Mouse (Mus musculus) heart, embryonic 15.5 days (tissue): ENCODE measurements around the gene Ift80. TPM values are rescaled to one million over a fixed set of nuclear protein-coding genes. Genes with fewer than 3 reads are reported as not detected.

Experiments
- ATAC-seq: fragments of 200-750 bp; cut with Nextera tagmentation; replicated peaks from 2 replicates; pipeline ENCODE4 v1.8.0; 2017; ENCODE audit warnings: low read depth, moderate TSS enrichment; ENCODE audit not compliant: insufficient number of reproducible peaks, insufficient read depth, low FRiP score
- H3K27ac ChIP-seq: fragments of 300-500 bp; sonication (generic); 2 replicates; pipeline ENCODE4 v1.5.1; 2015; ENCODE audit warnings: mild to moderate bottlenecking, inconsistent platforms
- H3K27me3 ChIP-seq: fragments of 300-500 bp; sonication (generic); 2 replicates; pipeline ENCODE4 v1.6.1; 2015; ENCODE audit warnings: inconsistent platforms
- H3K36me3 ChIP-seq: fragments of 300-500 bp; sonication (generic); 2 replicates; pipeline ENCODE4 v1.6.1; 2015; ENCODE audit warnings: mild to moderate bottlenecking, inconsistent platforms
- H3K4me1 ChIP-seq: fragments of 300-500 bp; sonication (generic); replicated peaks from 2 replicates; pipeline ENCODE4 v1.6.1; 2015; ENCODE audit warnings: inconsistent platforms
- H3K4me2 ChIP-seq: fragments of 300-500 bp; sonication (generic); 2 replicates; pipeline ENCODE4 v1.6.1; 2015; ENCODE audit warnings: inconsistent platforms, mild to moderate bottlenecking, moderate library complexity
- H3K4me3 ChIP-seq: fragments of 300-500 bp; sonication (generic); 2 replicates; pipeline ENCODE4 v1.5.1; 2015; ENCODE audit warnings: mild to moderate bottlenecking, inconsistent platforms
- H3K9ac ChIP-seq: fragments of 300-500 bp; sonication (generic); 2 replicates; pipeline ENCODE4 v1.6.1; 2015; ENCODE audit warnings: mild to moderate bottlenecking, inconsistent platforms
- H3K9me3 ChIP-seq: fragments of 300-500 bp; sonication (generic); replicated peaks from 2 replicates; pipeline ENCODE4 v1.6.1; 2016; ENCODE audit warnings: inconsistent platforms
- WGBS: fragments of 180-500 bp; shearing (Covaris S2); methylation state at CpG from one replicate; pipeline ENCODE4 v1.1.7; 2015; ENCODE audit warnings: mixed read lengths; 5-methylcytosine and 5-hydroxymethylcytosine counted together
- microRNA counts: library from miRNA; unstranded; fragments of <30 nt; microRNA quantifications from one replicate; lab custom pipeline; 2016
- microRNA-seq: library from miRNA; unstranded; fragments of <30 nt; microRNA quantifications from one replicate; pipeline ENCODE4, GENCODE M21; 2016
- polyA plus RNA-seq: library from polyadenylated mRNA; unstranded; fragments of >200 nt; fragmentation: Nextera tagmentation; extraction: Ambion mirVana; gene quantifications from 2 replicates; pipeline ENCODE4 v1.2.1, GENCODE M21; 2015

The Ift80 gene
- polyA plus RNA-seq, 1 experiment from 2014 or later, result 8.4 TPM

DNA sequence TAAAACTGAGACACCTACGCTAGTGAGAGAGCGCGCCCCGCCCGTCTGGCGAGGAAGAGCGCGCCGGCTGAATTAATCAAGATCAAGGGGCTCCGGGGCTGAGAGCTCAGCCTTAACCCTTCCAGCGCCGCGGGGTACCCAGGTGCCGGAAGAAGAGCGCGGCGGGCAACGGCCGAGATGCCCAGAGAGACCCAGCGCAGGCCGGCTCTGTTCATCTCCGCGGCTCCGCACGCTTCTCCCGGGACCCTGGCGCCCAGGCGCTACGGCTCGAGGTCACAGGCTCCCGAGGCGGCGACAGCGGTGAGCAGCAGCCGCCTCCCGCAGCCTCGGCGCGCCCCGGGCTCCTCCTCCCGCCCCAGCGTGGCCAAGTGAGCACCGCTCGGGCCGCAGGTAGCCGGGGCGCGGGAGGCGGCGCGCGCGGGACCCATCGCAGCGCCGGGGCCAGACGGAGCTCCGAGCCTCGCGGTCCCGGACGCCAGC lies 135.1 kb downstream of the Ift80 start, which contains the start of gene 1110032F04Rik:
1110032F04Rik (plus strand) TSS at position 376 of the 480 bp plus-strand sequence.
- under 1% methylated on average over 62 of the region's 62 CpGs for WGBS
- peaks cover 28% of the 10 kb centered on the region for H3K27me3 ChIP-seq
- ATAC-seq, result peak; percentile 74
- peak within 1 kb of the TSS; percentile 100 for H3K4me2 ChIP-seq
- H3K9ac ChIP-seq, result peak within 1 kb of the TSS; percentile 66
- H3K4me1 ChIP-seq, result peaks cover 21% of the 10 kb centered on the region
- peak within 1 kb of the TSS; percentile 69 for H3K4me3 ChIP-seq
- H3K9me3 ChIP-seq, result no peaks in the 10 kb centered on the region
- H3K36me3 ChIP-seq, result no peaks in the 10 kb centered on the region
- H3K27ac ChIP-seq, result peak within 1 kb of the TSS; percentile 35; the same call in 1 of the 2 replicates

DNA sequence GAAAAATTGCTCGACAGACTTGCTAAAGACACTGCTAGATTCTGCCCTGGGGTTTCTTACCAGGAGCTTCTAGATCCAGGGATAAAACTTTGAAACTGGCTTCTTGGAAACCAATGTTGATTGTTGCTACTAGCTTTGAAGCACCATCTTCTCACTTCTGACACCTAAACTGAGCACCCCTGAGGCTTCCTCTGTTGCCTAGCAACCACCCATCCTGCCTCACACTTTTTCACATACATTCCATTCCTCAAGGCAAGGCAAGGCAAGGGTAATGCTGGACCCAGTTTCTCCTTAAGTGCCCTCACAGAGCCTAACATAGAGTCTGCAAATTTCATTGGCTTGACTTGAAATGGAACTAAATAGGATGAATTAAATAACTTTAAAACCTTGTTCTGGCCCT lies 152.0 kb downstream of the Ift80 start:
- ATAC-seq, result no peak
- H3K4me1 ChIP-seq, result no peaks in the 10 kb centered on the region

DNA sequence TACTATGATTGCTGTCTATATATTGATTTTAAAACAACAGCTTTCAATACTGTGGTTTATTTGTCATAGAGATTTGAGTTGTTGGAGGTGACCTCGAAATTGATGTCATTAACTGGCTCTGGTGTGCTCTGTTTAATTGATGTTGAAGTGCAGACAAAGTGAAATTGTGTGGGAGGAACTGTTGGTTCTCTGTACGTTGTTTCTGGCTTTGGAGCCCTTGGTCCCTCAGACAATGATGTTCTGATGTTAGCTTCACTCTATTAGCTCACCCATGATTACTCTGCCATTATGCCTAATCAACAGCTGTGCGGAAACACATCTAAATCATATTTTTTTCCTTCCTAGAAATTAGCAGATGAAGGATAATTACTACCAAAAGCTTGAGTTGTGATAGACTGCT lies 156.0 kb downstream of the Ift80 start:
- ATAC-seq, result no peak
- H3K27me3 ChIP-seq, result no peaks in the 10 kb centered on the region
- 61% methylated on average over 3 of the region's 3 CpGs for WGBS

More for the DNA sequence above, 152.0 kb downstream of the Ift80 start:
- Histone ChIP-seq H3K9me3 (no peaks in the 10 kb centered on the region), H3K27me3 (no peaks in the 10 kb centered on the region), H3K36me3 (no peaks in the 10 kb centered on the region), H3K4me2 (no peak overlapping the region), H3K27ac (no peak overlapping the region), H3K4me3 (no peak overlapping the region), H3K9ac (no peak overlapping the region)
- WGBS, result 74% methylated on average over 1 of the region's 1 CpGs

DNA sequence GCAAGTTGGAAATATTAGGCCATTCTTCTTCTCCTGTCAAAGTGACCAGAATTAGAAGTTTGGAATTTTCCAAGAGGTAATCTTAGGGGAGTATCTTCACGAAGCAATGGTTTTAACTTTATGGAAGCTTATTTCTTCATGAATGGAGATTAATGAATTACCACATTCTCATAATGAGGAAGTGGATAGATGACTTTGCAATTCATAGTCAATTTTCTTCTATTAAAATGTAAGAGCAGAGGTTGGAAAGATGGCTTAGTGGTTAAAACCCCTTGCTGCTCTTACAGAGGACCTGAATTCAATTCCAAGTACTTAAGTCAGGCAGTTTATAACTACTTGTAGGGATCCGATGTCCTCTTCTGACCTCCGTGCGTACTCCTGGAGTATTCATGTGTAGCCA lies 160.3 kb downstream of the Ift80 start:
- H3K27me3 ChIP-seq, result no peaks in the 10 kb centered on the region
- ATAC-seq, result no peak
- no peaks in the 10 kb centered on the region for H3K4me1 ChIP-seq

More for the DNA sequence above, 156.0 kb downstream of the Ift80 start:
- Histone ChIP-seq H3K9me3 (no peaks in the 10 kb centered on the region), H3K4me2 (no peak overlapping the region), H3K4me3 (no peak overlapping the region), H3K4me1 (no peaks in the 10 kb centered on the region), H3K36me3 (no peaks in the 10 kb centered on the region), H3K27ac (no peak overlapping the region), H3K9ac (no peak overlapping the region)

More for the DNA sequence above, 160.3 kb downstream of the Ift80 start:
- no peak overlapping the region for H3K9ac ChIP-seq
- no peak overlapping the region for H3K4me2 ChIP-seq
- H3K4me3 ChIP-seq, result no peak overlapping the region
- no peak overlapping the region for H3K27ac ChIP-seq
- whole genome bisulfite sequencing, result 89% methylated on average over 4 of the region's 4 CpGs
- no peaks in the 10 kb centered on the region for H3K9me3 ChIP-seq
- H3K36me3 ChIP-seq, result no peaks in the 10 kb centered on the region

MicroRNAs within 50 kb of the gene (microRNA counts, 519-probe panel; counts per million panel counts)
- microRNA mmu-miR-15b (lab: Ali Mortazavi, UCI), result 4,241 counts per million, percentile 93 among the panel's probes with 10 or more counts

Small RNAs within 50 kb of the gene (microRNA-seq; reads per million reads assigned to microRNA genes)
- 938 reads per million, percentile 78 among the genes with 10 or more reads in this experiment for gene Mir15b
- 242 reads per million, percentile 62 among the genes with 10 or more reads in this experiment for gene Mir16-2

Other genes with a start within 250 kb of the Ift80 start
- 4.3 TPM in 2 replicates for gene 1110032F04Rik, start 135.0 kb downstream of the Ift80 start, polyA plus RNA-seq
- 147 and 160 TPM in 2 replicates for gene Smc4, start 168 bp upstream of the Ift80 start, polyA plus RNA-seq
- 62.9 and 67.1 TPM in 2 replicates for gene Trim59, start 40.2 kb upstream of the Ift80 start, polyA plus RNA-seq
- gene Kpna4, start 122.5 kb upstream of the Ift80 start, polyA plus RNA-seq, result 24.7 and 25.5 TPM in 2 replicates
- 0.15 TPM in 1 of 2 replicates, not detected in the other for gene Arl14, start 217.8 kb upstream of the Ift80 start, polyA plus RNA-seq